Mouse (Mus musculus): Measurements from ENCODE around the gene Mrpl14.

DNA sequence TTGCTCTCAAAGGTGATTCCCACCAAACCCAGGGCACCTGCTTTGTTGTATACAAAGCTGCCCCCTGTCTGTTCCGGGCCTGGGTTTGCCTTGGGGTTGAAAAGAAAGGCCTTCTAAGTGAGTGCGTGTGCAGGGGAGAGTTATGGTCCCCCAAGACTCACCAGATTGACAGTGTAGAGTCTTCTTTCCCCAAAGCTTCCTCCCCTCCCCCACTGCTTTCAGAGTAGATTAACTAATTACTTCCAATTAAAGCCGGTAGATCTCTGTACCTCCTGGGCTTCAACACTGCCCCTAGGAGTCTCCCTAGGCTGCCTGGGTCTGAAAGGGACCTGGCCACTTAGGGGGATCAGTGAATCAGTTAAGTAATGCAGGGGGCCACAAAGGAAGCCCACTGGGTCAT is 48.2 kb downstream of the Mrpl14 start:
- TF ChIP-seq CTCF (IDR thresholded peaks at IDR 0.05; ENCODE audit: low read depth, low read length) (no peak), TAL1 (conservative IDR thresholded peaks at IDR 0.05; ENCODE audit: low read depth, low read length) (no peak), GATA1 (IDR thresholded peaks at IDR 0.05; ENCODE audit: borderline replicate concordance, low read length) (no peak), POLR2AphosphoS5 (IDR thresholded peaks at IDR 0.05; ENCODE audit: insufficient replicate concordance, low read depth, low read length) (no peak), GATA2 (IDR thresholded peaks at IDR 0.05; ENCODE audit: borderline replicate concordance, low read depth, low read length) (no peak)
